Mouse (Mus musculus) hindbrain, embryonic 10.5 days (tissue): ENCODE results near the gene Zfp609. TPM values are rescaled to one million over a fixed set of nuclear protein-coding genes. Genes with fewer than 3 reads are reported as not detected.

Experiments
- DNase-seq: peaks from one replicate; pipeline ENCODE4 v3.0.0-alpha.2; 2017; ENCODE audit warnings: low spot score
- H3K27ac ChIP-seq: fragments of 300-500 bp; sonication (generic); 2 replicates; pipeline ENCODE4 v1.5.1; 2016; ENCODE audit warnings: mild to moderate bottlenecking, moderate library complexity
- H3K27me3 ChIP-seq: fragments of 300-500 bp; sonication (generic); 2 replicates; pipeline ENCODE4 v1.6.1; 2016; ENCODE audit warnings: mild to moderate bottlenecking; ENCODE audit not compliant: poor library complexity, insufficient read depth, severe bottlenecking
- H3K36me3 ChIP-seq: fragments of 300-500 bp; sonication (generic); 2 replicates; pipeline ENCODE4 v1.6.1; 2016; ENCODE audit warnings: mild to moderate bottlenecking, moderate library complexity
- H3K4me1 ChIP-seq: fragments of 300-500 bp; sonication (generic); replicated peaks from 2 replicates; pipeline ENCODE4 v1.6.1; 2016; ENCODE audit warnings: mild to moderate bottlenecking
- H3K4me3 ChIP-seq: fragments of 300-500 bp; sonication (generic); 2 replicates; pipeline ENCODE4 v1.5.1; 2016; ENCODE audit warnings: mild to moderate bottlenecking, moderate library complexity
- H3K9me3 ChIP-seq: fragments of 300-500 bp; sonication (generic); 2 replicates; pipeline ENCODE4 v1.6.1; 2016; ENCODE audit warnings: mild to moderate bottlenecking, moderate library complexity
- WGBS: fragments of 180-500 bp; shearing (Covaris S2); methylation state at CpG from one replicate; pipeline ENCODE4 v1.1.7; 2016; 5-methylcytosine and 5-hydroxymethylcytosine counted together
- polyA plus RNA-seq: library from polyadenylated mRNA; unstranded; fragments of >200 nt; fragmentation: Nextera tagmentation; extraction: Ambion mirVana; gene quantifications from 2 replicates; pipeline ENCODE4 v1.2.1, GENCODE M21; 2016

Gene Zfp609
- polyA plus RNA-seq, 1 experiment from 2014 or later: 9.2 TPM

DNA sequence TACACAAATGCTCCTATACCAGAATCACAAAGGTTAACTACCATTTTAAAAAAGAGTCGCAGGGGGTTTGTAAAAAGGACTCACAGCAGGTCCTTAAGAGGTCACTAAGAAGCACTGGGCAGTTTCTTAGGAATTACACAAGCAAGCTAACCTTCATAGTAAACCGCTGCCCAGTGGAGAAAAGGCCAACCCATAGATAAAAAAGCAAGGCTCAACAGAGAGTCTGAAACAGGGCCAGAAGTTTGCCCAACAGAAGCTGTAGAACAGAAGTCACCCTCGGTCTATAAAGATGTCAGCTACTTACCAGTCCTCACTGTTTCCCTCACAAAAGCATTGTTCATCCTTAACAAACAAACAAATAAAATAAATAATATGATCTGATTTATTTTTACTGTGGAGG, 100.9 kb downstream of the Zfp609 start:
- no peaks in the 10 kb centered on the region for H3K9me3 ChIP-seq
- H3K27ac ChIP-seq: no peak overlapping the region
- DNase-seq: no peak
- H3K4me1 ChIP-seq: peaks cover 35% of the 10 kb centered on the region
- H3K27me3 ChIP-seq: no peaks in the 10 kb centered on the region
- H3K4me3 ChIP-seq: no peak overlapping the region
- WGBS: 90% methylated on average over 3 of the region's 3 CpGs
- peaks cover 37% of the 10 kb centered on the region for H3K36me3 ChIP-seq

DNA sequence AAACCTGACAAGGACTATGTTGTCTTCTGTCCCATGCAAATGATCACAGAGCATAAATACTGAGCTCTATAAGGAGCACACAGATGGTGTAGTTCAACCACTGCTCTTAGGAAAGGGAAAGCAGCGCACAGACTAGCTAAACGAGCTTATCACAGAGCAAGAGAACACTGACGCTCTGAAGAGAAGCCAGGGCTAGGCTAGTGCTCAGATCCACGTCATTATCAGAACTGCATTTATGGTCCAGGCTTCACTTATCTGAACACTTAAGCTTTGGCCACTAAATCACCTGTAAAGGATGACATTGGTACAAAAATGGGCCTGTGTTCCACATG, 102.1 kb downstream of the Zfp609 start:
- peaks cover 37% of the 10 kb centered on the region for H3K36me3 ChIP-seq
- H3K9me3 ChIP-seq: no peaks in the 10 kb centered on the region
- no peak overlapping the region for H3K4me3 ChIP-seq
- WGBS: 77% methylated on average over 4 of the region's 4 CpGs
- H3K4me1 ChIP-seq: peaks cover 43% of the 10 kb centered on the region
- no peaks in the 10 kb centered on the region for H3K27me3 ChIP-seq
- peak overlapping the region; percentile 2; the same call in 1 of the 2 replicates for H3K27ac ChIP-seq
- no peak for DNase-seq

GRCm38 (mm10) chr9:65724471-65725290, 102.7 kb downstream of the Zfp609 start:
- Histone ChIP-seq H3K9me3 (no peaks in the 10 kb centered on the region), H3K27me3 (no peaks in the 10 kb centered on the region), H3K4me3 (no peak overlapping the region), H3K4me1 (peaks cover 43% of the 10 kb centered on the region), H3K27ac (peak overlapping the region; percentile 74), H3K36me3 (peaks cover 32% of the 10 kb centered on the region)
- no peak for DNase-seq
- 44% methylated on average over 8 of the region's 8 CpGs for WGBS

DNA sequence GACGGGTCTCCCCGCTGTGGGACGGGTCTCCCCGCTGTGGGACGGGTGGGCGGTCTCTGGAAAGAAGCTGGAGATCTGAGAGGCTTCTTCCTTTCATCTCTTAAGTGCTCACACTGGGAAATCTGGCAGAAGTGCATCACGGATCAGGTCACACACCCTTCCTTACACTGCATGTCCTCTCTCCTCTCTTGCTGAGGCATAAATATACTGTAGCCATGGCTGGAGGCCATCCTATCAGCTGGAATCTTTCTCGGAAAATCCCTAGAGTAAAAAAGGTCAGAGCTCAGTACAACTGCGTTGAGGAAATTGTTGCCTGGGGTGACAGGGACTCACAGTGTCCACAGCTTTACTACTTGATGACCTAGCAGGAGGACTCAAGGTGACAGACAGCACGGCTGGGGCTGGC, 106.2 kb downstream of the Zfp609 start:
- no peak for DNase-seq
- Histone ChIP-seq H3K27ac (peak overlapping the region; percentile 50), H3K36me3 (peaks cover 24% of the 10 kb centered on the region), H3K9me3 (no peaks in the 10 kb centered on the region), H3K27me3 (no peaks in the 10 kb centered on the region), H3K4me3 (no peak overlapping the region), H3K4me1 (peaks cover 43% of the 10 kb centered on the region)
- WGBS: 45% methylated on average over 10 of the region's 10 CpGs

DNA sequence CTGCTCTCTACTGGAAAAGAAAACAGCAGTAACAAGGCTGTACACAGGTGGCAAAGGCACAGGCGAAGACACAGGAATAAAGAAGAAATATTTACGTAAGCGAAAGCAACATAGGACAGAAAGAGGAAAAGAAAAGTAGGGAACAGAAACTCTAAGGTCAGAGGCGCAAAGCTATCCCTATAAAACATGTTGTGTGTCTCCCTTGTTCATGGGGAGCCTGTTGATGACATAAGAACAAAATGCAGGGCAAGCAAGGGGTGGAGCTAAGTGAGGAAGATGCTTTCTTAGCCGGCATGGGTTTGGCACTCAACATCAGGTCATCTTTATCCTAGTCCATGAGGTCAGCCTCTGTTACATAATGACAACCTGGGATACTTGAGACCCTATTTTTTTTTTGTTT, 109.2 kb downstream of the Zfp609 start:
- Histone ChIP-seq H3K36me3 (peaks cover 38% of the 10 kb centered on the region), H3K27ac (no peak overlapping the region), H3K27me3 (no peaks in the 10 kb centered on the region), H3K4me3 (no peak overlapping the region), H3K4me1 (peaks cover 18% of the 10 kb centered on the region), H3K9me3 (no peaks in the 10 kb centered on the region)
- WGBS: 91% methylated on average over 5 of the region's 5 CpGs
- no peak for DNase-seq

- WGBS: 91% methylated on average over 24 of the region's 24 CpGs
- peaks cover 78% of the 10 kb centered on the region for H3K36me3 ChIP-seq
- no peak for DNase-seq
- H3K27ac ChIP-seq: no peak overlapping the region
- no peak overlapping the region for H3K4me3 ChIP-seq
- H3K27me3 ChIP-seq: no peaks in the 10 kb centered on the region
- H3K4me1 ChIP-seq: no peaks in the 10 kb centered on the region
- no peaks in the 10 kb centered on the region for H3K9me3 ChIP-seq
Measured at GRCm38 (mm10) chr9:65703926-65704595, 123.3 kb downstream of the Zfp609 start.

DNA sequence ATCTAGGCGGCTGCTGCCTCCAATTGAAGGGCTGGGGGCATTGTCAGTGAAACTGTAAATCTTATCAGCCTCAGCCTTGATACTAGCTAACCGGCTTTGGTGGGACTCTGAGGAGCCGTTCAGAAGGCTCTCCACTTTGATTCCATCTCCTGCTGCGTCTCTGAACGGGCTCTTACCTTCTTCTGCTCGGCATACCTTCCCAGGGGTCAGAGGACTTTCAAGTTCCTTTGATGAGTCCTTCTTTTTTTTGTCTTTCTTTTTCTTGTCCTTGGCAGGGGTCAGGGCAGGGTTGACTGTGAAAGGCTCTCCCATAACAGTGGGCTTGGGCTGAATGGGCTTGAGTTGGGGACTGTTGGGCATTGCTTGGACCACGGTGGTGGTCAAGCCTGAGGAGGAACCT, 124.1 kb downstream of the Zfp609 start:
- Histone ChIP-seq H3K4me3 (no peak overlapping the region), H3K27me3 (no peaks in the 10 kb centered on the region), H3K27ac (no peak overlapping the region), H3K4me1 (no peaks in the 10 kb centered on the region), H3K9me3 (no peaks in the 10 kb centered on the region), H3K36me3 (peaks cover 85% of the 10 kb centered on the region)
- 87% methylated on average over 7 of the region's 7 CpGs for WGBS
- DNase-seq: no peak

DNA sequence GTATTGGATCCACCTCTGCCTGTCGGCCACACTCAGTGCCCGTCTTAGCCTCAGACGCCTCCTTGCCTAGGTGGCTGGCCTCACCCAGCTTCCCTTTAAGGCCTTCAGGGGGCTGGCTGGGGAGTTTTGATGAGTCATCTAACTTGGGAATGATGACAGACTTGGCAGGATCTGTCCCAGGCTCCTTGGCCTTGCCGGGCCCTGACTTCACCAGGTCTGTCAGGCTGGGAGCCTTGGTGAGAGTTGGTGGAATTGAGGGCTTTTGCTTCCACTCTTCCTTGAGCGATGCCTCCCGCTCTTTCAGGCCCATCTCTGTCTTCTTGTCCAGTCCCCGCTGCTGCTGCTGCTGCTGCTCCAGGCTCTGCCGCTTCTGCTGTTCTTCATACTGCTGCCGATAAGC, 125.1 kb downstream of the Zfp609 start:
- Histone ChIP-seq H3K36me3 (peaks cover 92% of the 10 kb centered on the region), H3K9me3 (no peaks in the 10 kb centered on the region), H3K27ac (no peak overlapping the region), H3K27me3 (no peaks in the 10 kb centered on the region), H3K4me1 (no peaks in the 10 kb centered on the region), H3K4me3 (no peak overlapping the region)
- WGBS: 95% methylated on average over 9 of the region's 9 CpGs
- no peak for DNase-seq

- Histone ChIP-seq H3K4me1 (no peaks in the 10 kb centered on the region), H3K9me3 (no peaks in the 10 kb centered on the region), H3K4me3 (no peak overlapping the region), H3K36me3 (peaks cover 97% of the 10 kb centered on the region), H3K27ac (no peak overlapping the region), H3K27me3 (no peaks in the 10 kb centered on the region)
- no peak for DNase-seq
- WGBS: 92% methylated on average over 6 of the region's 6 CpGs
Measured at GRCm38 (mm10) chr9:65700504-65700903, 126.9 kb downstream of the Zfp609 start.

DNA sequence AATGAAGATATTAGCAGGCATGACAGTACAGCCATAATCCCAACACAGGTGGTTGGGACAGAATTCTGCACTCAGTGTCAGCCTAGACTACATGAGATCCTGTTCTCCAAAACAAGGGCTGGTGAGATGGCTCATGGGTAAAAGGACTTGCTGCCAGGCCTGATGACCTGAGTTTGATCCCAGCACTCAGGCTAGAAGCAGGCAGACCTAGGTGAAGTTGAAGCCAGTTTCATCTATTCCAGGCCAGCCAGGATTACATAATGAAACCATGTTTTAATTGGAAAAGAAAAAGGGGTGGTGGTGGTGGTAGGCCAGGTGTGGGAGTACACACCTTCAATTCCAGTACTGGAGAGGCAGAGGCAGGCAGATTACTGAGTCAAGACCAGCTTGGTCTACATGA, 129.4 kb downstream of the Zfp609 start:
- Histone ChIP-seq H3K9me3 (no peaks in the 10 kb centered on the region), H3K36me3 (peaks cover 100% of the 10 kb centered on the region), H3K27me3 (no peaks in the 10 kb centered on the region), H3K27ac (no peak overlapping the region), H3K4me3 (no peak overlapping the region), H3K4me1 (peaks cover 15% of the 10 kb centered on the region)
- no peak for DNase-seq

GRCm38 (mm10) chr9:65697356-65697755, 130.0 kb downstream of the Zfp609 start:
- H3K9me3 ChIP-seq: no peaks in the 10 kb centered on the region
- H3K27ac ChIP-seq: no peak overlapping the region
- H3K4me1 ChIP-seq: peaks cover 21% of the 10 kb centered on the region
- 88% methylated on average over 7 of the region's 7 CpGs for WGBS
- no peak overlapping the region for H3K4me3 ChIP-seq
- peaks cover 100% of the 10 kb centered on the region for H3K36me3 ChIP-seq
- no peak for DNase-seq
- no peaks in the 10 kb centered on the region for H3K27me3 ChIP-seq

GRCm38 (mm10) chr9:65696337-65696736, 131.0 kb downstream of the Zfp609 start:
- no peaks in the 10 kb centered on the region for H3K27me3 ChIP-seq
- no peak overlapping the region for H3K27ac ChIP-seq
- peaks cover 98% of the 10 kb centered on the region for H3K36me3 ChIP-seq
- peaks cover 28% of the 10 kb centered on the region for H3K4me1 ChIP-seq
- no peak for DNase-seq
- H3K4me3 ChIP-seq: no peak overlapping the region
- H3K9me3 ChIP-seq: no peaks in the 10 kb centered on the region

GRCm38 (mm10) chr9:65695646-65696045, 131.7 kb downstream of the Zfp609 start:
- DNase-seq: no peak
- Histone ChIP-seq H3K36me3 (peaks cover 98% of the 10 kb centered on the region), H3K4me1 (peaks cover 28% of the 10 kb centered on the region), H3K27me3 (no peaks in the 10 kb centered on the region), H3K4me3 (no peak overlapping the region), H3K27ac (no peak overlapping the region), H3K9me3 (no peaks in the 10 kb centered on the region)
- 87% methylated on average over 3 of the region's 3 CpGs for whole genome bisulfite sequencing
